Mouse (Mus musculus) frontal cortex, postnatal 25 days (tissue): ENCODE data around the gene Tmem236.
"Not testable (repeated sequence)": the region's sequence is repeated elsewhere in the genome, so short reads cannot be mapped to it uniquely, and the experiment has no call there.

Experiments used
- DNase-seq, 2 experiments: peaks; one replicate each; pipeline ENCODE4 v3.0.0; 2022; ENCODE audit warnings: low spot score in 2 of 2

Tmem236 gene

DNA sequence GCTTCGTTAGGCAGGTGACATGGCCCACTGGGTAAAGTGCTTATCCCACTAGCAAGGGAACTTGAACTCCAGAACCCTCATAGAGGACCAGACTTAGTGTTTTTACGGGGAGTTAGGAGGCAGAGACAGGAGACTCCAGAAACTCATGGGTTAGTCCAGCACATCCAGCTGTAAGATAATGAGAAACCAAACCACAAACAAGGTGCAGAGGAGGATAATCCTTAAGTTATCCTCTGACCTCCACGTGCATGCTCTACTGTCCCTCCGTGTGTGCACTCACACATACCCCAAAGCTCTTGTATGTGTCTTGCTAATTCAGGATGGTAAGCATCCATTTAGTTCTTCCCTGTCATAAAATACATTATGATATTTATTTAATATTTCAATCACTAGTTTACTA lies 17.3 kb downstream of the Tmem236 start:
- DNase-seq, result no peak

DNA sequence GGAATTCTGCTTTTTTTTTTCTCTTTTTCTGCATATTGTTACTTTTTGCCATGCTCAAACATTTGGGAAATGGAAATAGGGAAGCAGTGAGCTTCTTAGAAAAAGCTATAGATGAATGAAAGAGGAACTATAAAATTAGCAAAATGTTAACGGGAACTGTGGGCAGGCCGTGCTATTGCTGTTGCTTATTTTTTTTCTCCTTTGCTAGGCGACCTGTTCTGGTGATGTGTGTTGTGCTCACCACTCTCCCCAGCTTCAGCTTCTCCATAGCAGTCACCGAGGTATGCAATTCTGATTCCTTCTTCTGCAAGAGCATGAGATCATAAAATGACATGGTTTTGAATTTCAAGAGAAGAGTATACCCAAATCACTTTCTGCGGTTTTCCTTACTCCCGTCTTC lies 17.7 kb downstream of the Tmem236 start:
- DNase-seq, result no peak

DNA sequence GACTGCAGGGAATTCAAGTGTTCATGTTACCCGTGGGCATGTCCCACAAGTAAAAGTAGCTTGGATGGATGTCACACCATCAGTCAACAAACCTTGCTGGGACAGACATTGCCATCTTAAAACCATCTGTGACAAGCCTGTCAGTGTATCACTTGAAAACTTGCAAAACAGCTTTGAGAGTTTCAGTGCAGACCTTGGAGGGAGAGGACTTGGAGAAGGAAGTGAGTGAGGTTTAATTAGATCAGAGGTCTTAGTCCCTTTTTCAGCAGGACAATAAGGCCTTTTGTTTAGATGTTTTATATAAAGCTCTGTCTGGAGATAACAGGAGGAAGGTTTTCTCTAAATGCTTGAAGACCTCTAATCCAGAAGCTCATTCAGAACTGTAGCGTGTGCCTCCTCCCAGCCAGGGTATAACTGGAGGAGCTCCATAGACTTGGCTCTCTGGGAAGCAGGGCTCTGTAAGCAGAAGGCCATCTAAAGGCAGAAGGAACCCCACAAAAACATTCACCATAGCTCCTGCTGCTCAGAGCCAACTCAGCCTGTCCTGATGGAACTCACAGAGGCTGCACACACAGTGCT lies 24.1 kb downstream of the Tmem236 start:
- not testable (repeated sequence) for DNase-seq

DNA sequence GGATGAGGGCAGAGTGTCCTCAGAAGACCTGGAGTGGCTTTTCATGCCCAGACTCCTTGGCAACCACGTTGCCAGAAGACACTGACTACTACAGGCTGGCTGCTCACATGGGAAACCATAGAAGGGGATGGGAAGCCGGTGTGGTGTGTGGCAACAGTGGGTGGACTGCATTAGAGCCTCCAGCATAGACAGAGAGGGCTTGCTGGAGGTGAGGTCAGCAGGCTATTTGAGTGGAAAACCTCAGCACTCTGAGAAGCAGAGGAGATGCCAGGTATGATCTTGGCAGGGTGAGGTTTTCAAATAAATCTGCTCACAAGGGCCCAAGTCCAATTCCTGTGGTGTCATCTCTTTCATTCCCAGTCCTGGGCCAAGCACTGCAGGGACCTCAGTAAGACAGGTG lies 25.3 kb downstream of the Tmem236 start:
- DNase-seq, result no peak

DNA sequence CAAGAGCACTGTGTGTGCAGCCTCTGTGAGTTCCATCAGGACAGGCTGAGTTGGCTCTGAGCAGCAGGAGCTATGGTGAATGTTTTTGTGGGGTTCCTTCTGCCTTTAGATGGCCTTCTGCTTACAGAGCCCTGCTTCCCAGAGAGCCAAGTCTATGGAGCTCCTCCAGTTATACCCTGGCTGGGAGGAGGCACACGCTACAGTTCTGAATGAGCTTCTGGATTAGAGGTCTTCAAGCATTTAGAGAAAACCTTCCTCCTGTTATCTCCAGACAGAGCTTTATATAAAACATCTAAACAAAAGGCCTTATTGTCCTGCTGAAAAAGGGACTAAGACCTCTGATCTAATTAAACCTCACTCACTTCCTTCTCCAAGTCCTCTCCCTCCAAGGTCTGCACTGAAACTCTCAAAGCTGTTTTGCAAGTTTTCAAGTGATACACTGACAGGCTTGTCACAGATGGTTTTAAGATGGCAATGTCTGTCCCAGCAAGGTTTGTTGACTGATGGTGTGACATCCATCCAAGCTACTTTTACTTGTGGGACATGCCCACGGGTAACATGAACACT lies 26.6 kb downstream of the Tmem236 start:
- not testable (repeated sequence) for DNase-seq

DNA sequence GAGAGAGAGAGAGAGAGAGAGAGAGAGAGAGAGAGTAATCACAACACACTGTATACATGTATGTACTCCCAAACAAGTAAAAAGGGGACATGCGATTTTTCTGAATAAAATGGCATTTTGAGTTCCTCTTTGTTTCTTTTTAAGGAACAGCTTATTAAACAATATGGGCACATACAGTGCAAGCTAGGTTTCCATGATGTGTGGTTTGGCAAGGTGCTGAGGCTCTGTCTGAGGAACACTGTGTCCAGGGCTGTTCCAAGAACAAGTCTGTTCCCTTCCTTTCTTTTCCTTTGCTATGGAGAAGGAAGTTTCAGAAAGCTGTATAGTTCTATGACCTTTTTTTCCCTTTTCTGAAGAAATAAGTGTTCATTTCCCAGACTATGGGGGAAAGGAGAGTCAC lies 30.0 kb downstream of the Tmem236 start:
- no peak for DNase-seq

DNA sequence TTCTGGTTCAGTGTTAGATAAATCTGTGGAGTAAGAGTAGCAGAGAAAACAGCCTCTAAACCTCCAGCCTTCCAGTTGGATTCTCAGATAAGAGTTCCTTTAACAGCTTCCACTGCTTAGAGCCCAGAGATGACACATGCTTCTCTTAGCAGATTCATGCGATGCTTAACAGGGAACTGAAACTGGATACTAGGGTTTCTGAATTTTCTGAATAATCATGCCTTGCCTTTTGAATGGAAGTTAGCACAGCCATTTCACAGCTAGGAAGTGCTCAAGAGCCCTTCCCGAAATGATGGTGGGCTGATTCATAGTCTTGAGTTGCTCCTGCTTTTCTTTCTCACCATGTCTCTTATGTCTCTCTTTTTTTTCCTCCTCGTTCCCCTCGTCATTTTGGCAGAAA lies 32.5 kb downstream of the Tmem236 start:
- no peak for DNase-seq

DNA sequence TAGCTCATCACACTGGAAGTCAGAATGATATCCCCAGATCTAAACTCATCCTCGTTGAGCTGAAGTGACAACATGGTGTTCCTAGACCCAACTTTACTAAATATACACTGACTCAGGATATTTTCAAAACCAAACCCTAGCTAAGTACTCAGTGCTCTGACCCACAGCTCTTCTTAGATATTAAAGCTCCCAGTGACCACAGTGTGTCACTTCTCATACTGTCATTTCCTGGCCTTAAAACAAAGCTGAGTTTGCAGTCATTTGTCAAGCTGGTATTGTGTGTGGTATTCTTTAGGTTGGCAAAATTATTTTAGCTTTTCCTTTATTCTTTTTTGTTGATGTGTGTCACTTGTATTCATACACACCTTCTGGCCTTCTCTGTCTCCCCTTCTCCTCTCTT lies 36.4 kb downstream of the Tmem236 start:
- DNase-seq, result no peak

DNA sequence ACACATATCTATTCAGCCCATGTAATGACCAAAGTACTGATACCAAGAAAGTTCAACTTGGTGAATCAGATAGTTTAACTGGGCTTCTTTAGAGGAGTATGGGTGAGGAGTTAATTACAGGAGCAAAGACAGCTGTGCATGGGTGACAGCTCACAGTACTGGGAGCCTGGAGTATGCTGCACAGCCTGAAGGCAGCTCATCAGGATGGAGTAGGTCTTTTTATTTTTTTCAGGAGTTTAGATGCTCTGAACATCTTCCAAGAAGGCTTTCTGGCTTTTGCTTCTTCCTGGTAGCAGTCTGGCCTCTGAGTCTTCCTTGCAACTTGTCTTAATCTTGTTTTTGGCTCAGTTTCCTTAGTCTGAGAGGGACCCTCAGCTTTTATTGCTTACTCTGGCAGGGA lies 37.3 kb downstream of the Tmem236 start:
- no peak for DNase-seq

DNA sequence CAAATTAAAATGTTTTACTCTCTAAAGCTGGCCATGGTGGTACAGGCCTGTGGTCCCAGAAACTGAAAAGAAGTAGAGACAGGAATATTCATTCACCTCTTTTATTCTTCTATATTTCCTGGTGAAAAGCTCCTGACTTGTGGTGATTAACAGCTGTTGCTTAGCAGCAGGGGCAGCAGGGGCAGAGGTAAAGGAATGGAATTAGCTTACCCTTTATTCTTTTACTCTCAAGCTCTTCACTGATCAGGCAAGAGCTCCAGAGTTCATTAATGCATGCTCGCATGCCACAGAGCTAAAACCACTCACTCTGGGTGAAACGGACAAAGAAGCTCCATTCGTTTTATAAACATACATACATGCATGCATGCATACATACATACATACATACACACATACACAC lies 40.4 kb downstream of the Tmem236 start:
- no peak for DNase-seq

DNA sequence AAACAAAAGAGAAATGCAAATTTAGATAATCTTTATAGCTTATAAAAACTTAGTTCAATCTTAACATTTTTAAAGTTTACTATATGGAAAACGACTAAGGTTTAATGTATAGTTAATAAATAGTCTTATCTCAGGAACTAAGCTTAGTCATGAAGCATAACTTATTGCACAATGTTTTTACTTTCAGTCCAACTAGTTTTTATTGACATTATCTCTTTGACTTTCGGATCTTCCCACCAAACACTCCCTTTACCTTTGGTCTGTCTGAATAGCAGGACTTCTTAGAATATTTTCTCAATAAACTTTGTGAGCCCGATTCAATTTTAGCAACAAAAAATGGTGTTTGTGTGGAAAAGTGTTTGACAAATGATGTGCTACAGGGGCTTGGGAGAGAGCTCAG lies 42.3 kb downstream of the Tmem236 start:
- no peak for DNase-seq

DNA sequence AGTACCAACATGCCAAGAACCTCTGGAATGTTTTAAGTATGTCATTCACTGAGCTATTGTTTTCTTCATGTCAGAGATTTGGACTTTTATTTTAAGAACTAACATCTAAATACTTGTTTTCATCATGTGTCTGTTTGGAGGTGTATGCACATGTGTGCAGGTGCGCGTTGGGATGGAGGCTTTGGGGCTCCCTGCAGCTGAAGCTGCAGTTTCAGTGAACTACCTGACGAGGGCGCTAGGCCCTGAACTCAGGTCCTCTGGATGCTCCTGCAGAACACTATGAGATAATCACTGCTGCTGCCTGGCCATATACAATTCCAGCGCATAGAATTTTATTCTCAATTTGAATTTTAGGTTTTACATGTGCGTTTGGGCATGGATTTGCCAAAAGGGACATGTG lies 43.8 kb downstream of the Tmem236 start:
- DNase-seq, result no peak

DNA sequence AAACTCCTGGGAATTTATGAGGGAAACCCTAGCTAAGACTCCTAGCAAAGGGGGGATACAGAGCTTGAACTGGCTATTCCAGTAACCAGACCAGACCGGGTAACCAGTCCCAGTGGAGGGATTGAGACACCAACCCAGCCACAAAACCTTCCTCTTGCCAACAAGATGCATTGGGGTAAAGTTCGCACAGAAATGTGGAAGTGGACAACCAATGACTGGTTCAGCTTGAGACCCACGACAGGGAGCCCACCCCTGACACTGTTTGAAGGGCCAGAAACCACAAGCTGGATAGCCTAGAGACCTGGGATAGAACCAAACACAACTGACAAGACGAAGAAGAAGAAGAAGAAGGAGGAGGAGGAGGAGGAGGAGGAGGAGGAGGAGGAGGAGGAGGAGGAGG lies 50.1 kb downstream of the Tmem236 start:
- DNase-seq, result no peak

DNA sequence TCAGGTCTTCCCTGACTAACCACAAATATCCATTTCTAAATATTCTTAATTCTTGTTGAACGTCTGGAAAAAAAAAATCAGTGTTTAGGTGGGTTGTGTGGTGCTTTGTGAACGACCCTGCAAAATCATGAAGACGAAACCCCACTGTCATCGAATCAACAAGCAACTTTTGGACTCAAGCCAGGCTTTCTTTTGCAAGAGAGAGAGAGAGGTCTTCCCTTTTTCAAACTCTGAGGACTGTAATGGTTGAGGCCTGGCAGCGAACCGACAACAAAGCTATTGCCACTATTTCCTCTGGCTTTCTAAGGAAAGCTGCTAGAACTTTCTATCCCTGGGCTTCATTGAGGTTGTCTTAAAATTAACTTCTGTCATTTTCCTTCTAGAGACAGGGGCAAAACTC lies 54.2 kb downstream of the Tmem236 start:
- DNase-seq, result no peak

DNA sequence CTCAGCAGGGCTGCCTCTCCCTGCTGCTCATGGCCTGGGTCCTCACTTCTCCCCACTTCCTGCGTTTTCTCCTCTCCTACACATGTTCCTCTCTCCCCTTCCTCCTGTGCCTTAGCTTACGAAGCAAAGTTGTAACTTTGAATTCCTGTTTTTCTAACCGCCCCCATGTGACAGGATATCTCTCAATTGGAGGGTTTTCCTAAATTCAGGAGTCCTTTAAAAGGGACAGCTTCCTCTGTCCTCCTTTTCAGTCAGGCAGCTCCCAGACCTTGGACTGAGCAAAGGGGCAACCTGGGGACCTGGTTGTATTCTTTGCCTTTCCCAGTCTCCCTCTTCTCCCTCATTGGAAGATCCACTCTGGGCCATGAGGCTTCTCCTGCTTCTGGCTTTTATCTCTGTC lies 54.8 kb downstream of the Tmem236 start, which contains the start of gene Mrc1:
TSS of gene Mrc1 (plus strand) at position 244 of the 400 bp plus-strand sequence.
- no peak for DNase-seq

DNA sequence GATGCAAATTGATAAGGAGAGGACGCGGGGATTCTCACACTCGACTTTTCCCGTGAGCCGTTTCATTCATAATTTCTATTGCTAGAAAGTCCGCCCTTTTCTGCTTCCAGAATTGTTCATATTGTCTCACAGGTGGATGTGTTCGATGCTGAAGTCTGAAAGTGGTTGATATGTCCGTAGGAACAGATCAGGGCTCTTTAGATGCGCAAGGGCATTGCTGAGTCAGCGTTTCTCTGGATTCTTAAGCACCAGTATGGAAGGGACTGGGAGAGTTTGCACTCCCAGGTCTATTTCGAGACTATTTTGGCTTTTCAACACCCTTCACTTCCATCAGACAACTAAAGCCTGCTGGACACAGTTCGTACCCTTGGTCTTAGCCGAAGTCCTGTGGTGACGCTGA lies 55.7 kb downstream of the Tmem236 start:
- DNase-seq, result no peak

DNA sequence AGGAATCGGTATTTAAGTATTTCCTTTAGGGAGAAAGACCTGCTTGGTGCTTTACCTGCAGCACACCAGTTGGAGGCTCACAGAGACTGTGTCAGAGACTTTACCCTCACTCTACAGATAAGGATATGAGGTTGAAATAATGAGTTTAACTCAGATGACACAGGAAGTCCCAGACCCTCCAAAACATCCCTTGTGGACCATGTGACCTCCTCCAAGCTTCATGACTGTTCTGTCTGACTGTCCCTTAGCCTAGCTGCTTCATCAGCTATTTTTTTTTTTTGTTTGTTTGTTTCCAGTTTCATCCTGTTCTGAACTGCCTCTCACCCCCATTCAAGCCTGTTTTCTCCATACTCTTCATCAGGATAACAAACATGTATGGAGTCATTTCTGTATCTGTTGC lies 58.6 kb downstream of the Tmem236 start:
- no peak for DNase-seq

DNA sequence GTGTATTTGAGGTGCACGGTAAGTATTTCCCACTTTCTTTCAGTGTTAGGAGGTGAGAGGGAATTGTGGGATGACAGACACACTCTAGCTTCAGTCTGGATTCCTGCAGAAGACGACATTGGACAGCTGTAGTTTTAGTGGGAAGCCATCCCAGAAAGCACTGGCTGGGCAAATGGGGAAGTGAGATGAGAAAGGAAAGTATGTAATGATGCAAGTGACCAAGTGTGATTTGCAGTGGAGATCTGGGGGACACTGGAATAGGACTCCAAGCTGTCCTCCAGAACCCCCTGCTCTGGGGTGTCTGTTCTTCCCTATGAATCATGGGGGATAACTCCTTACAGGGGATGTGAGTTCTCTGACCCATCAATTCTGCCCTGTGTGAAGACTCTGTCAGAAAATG lies 59.7 kb downstream of the Tmem236 start:
- DNase-seq, result no peak

DNA sequence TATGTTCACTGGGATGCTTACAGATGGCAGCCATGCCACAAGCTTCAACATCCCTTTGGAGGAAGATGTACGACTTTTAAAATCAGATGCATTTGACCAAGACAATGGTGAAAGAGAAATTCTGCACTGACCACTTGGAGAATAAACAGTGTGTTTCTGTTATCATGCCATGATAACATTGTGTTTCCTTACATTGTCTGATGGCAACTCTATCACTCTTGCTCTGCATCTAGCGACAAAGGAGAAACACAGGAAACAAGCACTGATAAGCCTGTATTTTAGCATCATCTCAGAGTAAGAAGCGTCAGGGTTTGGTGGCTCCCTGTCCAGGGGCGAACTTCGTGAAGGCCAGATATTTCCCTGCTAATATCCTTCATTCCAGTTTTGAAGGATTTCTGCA lies 61.0 kb downstream of the Tmem236 start:
- DNase-seq, result no peak

DNA sequence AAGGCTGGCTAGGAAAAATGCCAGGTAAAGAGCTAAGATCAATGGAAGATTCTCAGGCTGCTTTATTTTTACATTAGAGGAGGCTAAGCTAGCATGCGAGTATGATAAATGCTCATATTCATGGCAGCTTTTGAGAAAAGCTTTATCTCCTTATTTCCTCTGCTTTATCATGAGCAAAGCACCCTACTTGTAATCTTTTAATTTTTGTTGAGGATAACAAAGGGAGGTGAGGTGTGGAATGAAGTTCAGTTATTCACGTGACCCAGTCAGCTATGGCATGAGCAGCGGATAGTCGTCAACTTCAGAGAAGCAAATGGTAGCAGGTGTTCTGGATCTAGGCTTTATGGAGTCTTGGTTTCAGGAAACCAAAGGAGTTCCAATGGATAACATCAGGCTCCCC lies 62.6 kb downstream of the Tmem236 start:
- no peak for DNase-seq

DNA sequence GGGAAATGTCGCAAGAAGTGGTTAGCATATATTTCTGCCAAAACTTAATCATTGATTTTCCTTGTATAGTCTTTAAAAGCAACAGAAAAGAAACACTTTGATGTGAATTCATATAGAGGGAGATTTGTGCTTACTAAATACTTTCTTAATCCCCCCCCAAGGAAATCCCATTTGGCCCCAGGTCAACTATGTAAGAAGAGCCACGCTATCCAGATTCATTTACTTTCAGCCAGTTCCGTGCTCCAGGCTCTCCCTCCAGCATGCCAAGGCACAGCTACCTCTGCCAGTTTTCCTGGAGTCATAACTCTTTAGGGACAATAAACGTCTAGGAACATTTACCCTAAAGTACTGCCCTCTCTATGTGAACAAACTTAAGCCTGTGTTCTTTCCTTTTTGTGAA lies 63.4 kb downstream of the Tmem236 start:
- DNase-seq, result no peak

DNA sequence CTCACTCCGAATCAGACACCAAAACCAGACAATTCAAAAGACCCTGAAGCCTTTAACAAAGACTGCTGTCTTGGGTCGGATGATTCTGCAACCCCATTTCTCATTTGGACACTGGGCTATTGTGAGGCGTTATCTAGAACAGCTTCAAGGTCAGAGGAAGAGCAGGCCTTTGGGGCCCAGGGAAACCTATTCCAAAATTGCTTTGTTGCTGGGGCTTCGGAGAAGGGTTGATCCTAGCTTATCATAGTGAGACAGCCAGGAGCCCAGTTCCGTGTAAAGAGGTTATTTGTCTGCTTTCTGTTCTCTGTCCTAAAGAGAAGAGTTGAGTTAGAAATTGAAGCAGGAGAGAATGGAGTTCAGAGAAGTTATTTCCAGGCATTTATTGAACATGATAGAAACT lies 64.8 kb downstream of the Tmem236 start:
- DNase-seq, result no peak

DNA sequence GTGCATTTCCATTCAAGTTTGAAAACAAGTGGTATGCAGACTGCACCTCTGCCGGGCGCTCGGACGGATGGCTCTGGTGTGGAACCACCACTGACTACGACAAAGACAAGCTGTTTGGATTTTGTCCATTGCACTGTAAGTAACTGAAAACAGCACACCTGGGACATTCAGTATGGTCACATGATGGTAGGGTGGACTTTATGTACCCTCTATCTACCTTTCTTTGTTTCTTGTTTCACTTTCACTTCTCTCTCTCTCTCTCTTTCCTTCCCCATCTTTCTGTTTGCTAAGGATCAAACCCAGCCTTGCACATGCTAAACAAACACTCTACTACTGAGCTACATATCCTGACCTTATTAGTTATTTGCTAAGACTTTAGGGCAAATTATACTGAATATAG lies 69.8 kb downstream of the Tmem236 start:
- no peak for DNase-seq

DNA sequence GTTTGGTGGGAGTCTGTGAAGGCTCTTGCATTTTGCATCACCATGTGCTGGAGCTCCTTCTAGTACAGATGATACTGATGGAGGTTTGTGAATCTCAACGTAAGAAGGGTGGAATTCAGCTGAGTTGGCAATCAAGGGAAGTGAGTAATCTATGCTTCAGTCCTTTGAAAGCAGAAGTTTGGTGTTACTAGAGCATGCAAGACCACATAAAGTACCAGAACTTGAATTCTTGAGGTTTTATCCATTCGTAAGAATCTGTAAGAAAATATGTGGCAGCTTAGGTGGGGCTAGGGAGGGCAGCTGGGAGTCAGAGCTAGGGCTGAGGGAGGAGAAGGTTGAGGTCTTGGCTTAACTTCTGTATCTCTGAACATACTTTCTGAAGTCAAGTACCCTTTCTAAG lies 70.3 kb downstream of the Tmem236 start:
- DNase-seq, result no peak
